ENCODE assay signal across 8 mouse cellular contexts in the genomic region with DNA sequence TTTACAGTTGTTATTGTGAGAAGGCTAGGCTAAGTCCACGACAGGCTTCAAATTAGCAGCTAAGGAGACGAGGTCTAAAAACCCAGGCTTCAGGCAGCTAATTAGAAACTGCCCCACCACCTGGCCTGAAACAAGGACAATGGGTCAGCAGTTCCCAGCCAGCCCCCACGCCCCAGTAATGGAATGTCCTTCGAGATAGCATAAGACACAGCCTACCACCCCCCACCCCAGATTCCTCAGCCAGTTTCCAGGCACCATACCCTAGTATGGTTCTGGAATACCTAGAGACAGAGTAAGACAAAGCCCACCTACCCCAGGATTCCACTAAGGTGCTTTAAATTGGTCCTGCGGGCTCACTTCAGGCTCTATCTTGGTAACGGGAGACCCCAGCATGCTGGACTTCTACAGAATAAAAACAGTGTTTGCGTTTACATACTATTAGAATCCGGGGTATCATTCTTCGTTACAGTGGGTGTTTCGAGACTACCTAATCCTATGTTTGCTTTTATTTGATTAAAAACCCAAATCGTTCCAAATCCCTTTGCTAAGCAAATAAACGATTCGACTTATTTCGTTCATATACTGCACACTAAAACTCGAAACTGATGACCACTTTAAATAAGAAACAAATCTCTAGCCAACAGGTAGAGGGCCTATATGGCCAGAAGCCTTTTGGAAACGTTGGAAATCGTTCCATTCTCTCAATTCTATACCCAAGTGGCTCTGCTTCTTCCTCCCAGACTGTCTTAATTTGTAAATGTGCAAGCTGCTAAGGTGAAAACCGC. TPM values are rescaled to one million over a fixed set of nuclear protein-coding genes. Genes with fewer than 3 reads are reported as not detected.
A peak's percentile ranks its signal among the peaks of the same experiment; 100 is the strongest.
DNase-seq lines count a peak whose midpoint lies in the region; ATAC-seq and TF ChIP-seq lines count a peak whose summit lies in the region.

No protein-coding gene starts in this region.

- peak overlapping the region; percentile 71 for H3K4me2 ChIP-seq in limb, embryonic 13.5 days (replicated peaks)
- H3K4me2 ChIP-seq in myocyte (ENCODE audit: low read depth): peak overlapping the region; percentile 73

- TF ChIP-seq CTCF in cortical plate, adult 2 months (IDR thresholded peaks at IDR 0.05; ENCODE audit: extremely low read depth, insufficient read depth, low read length): no peak

- H3K4me1 ChIP-seq in cortical plate, adult 2 months (ENCODE audit: control insufficient read depth, insufficient read depth, low read length): peaks cover 1% of the 10 kb centered on the region; the same call in 1 of the 2 replicates
- peaks cover 24% of the 10 kb centered on the region for H3K4me1 ChIP-seq in limb, embryonic 13.5 days

- peak overlapping the region; percentile 100 for H3ac ChIP-seq in myocyte (ENCODE audit: control insufficient read depth, insufficient read length)

- H3K36me3 ChIP-seq in limb, embryonic 13.5 days: peaks cover 14% of the 10 kb centered on the region
- peaks cover 21% of the 10 kb centered on the region for H3K36me3 ChIP-seq in myocyte (ENCODE audit: control insufficient read depth, insufficient read depth)

- peak overlapping the region; percentile 96 for H3K27ac ChIP-seq in cortical plate, adult 2 months (ENCODE audit: insufficient read depth, low read length)
- H3K27ac ChIP-seq in limb, embryonic 13.5 days: peak overlapping the region; percentile 99

- TF ChIP-seq POLR2A in cortical plate, adult 2 months (IDR thresholded peaks at IDR 0.05; ENCODE audit: extremely low read depth, insufficient read depth, low read length): no peak
- TF ChIP-seq POLR2A in myocyte (IDR thresholded peaks at IDR 0.05; ENCODE audit: insufficient read length, low read depth): no peak

- no peak for ATAC-seq in limb, embryonic 13.5 days (ENCODE audit: low FRiP score, low read depth)

- DNase-seq in ovary, adult 18-20 months (ENCODE audit: low spot score): peak; percentile 25
- DNase-seq in ovary, postnatal 10 days (ENCODE audit: low spot score): no peak
- peak; percentile 62 for DNase-seq in heart, postnatal 4 days
- no peak for DNase-seq in layer of hippocampus, adult 9-10 months (ENCODE audit: low spot score)
- no peak for DNase-seq in spleen, postnatal 14 days (ENCODE audit: low spot score in 2 of 2)

- peaks cover 35% of the 10 kb centered on the region for H3K79me2 ChIP-seq in myocyte (ENCODE audit: control insufficient read depth, insufficient read depth)

- 3% methylated on average over 18 of the region's 18 CpGs for WGBS in limb, embryonic 13.5 days

- H3K9ac ChIP-seq in limb, embryonic 13.5 days: peak overlapping the region; percentile 90

- no peaks in the 10 kb centered on the region for H3K9me3 ChIP-seq in limb, embryonic 13.5 days

- peak overlapping the region; percentile 65 for H3K4me3 ChIP-seq in cortical plate, adult 2 months (ENCODE audit: insufficient read depth, low read length)
- peak overlapping the region; percentile 97 for H3K4me3 ChIP-seq in limb, embryonic 13.5 days
- H3K4me3 ChIP-seq in myocyte: peak overlapping the region; percentile 91

- H3K27me3 ChIP-seq in limb, embryonic 13.5 days: no peaks in the 10 kb centered on the region
- no peaks in the 10 kb centered on the region for H3K27me3 ChIP-seq in myocyte (ENCODE audit: control insufficient read depth, insufficient read depth, insufficient read length)

TF ChIP-seq in myocyte, 11 proteins besides CTCF, POLR2A, EP300 and RAD21:
- TF ChIP-seq MYOD1 (IDR thresholded peaks at IDR 0.05; ENCODE audit: control insufficient read depth in 1 of 3, insufficient read length in 2 of 3, low read depth in 2 of 3) (no peak), MAX (IDR thresholded peaks at IDR 0.05; ENCODE audit: low read depth) (no peak), USF1 (IDR thresholded peaks at IDR 0.05; ENCODE audit: low read depth) (no peak), TCF3 (IDR thresholded peaks at IDR 0.05; ENCODE audit: insufficient read length, low read depth) (no peak), POLR2AphosphoS2 (IDR thresholded peaks at IDR 0.05; ENCODE audit: insufficient read length, low read depth) (no peak), MYOG (IDR thresholded peaks at IDR 0.05; ENCODE audit: control insufficient read depth in 1 of 3, insufficient read depth in 1 of 3, insufficient read length in 2 of 3, low read depth in 2 of 3) (no peak), E2F4 (IDR thresholded peaks at IDR 0.05; ENCODE audit: insufficient read depth) (no peak), SRF (IDR thresholded peaks at IDR 0.05; ENCODE audit: control insufficient read depth, insufficient read length, low read depth) (no peak), REST (IDR thresholded peaks at IDR 0.05; ENCODE audit: insufficient read depth, insufficient read length) (no peak), TCF12 (IDR thresholded peaks at IDR 0.05; ENCODE audit: insufficient read depth, poor library complexity, severe bottlenecking) (no peak), CEBPB (IDR thresholded peaks at IDR 0.05; ENCODE audit: insufficient read depth, poor library complexity, severe bottlenecking) (no peak)
TF ChIP-seq in myocyte: peak in this region for 0.

RNA-seq across cellular contexts. Expression of a gene that starts 1.0 kb away (rescaled TPM):
- polyA plus RNA-seq in cortical plate, adult 2 months (2012; rRNA removed): 199 and 223 TPM in 2 replicates
- total RNA-seq in heart, postnatal 4 days (2021): 100 to 1,000 TPM; 504 to 509 TPM
- polyA plus RNA-seq in limb, embryonic 13.5 days (2015; fragmentation: Nextera tagmentation; extraction: Ambion mirVana): 344 and 364 TPM in 2 replicates
- polyA plus RNA-seq in myocyte (2012; fragmentation: generic; extraction: Trizol): 193 TPM

RNA-seq across cellular contexts. Expression of a gene that starts 46.3 kb away (rescaled TPM):
- 18.9 and 20.1 TPM in 2 replicates for polyA plus RNA-seq in cortical plate, adult 2 months (2012; rRNA removed)
- 10 to 100 TPM; 53.2 to 54.5 TPM for total RNA-seq in heart, postnatal 4 days (2021)
- 32.7 and 34.1 TPM in 2 replicates for polyA plus RNA-seq in limb, embryonic 13.5 days (2015; fragmentation: Nextera tagmentation; extraction: Ambion mirVana)
- polyA plus RNA-seq in myocyte (2012; fragmentation: generic; extraction: Trizol): 74.1 TPM

Comparison
In these comparisons a context has a peak if more than half of its experiments do, and no peak if none do; other contexts are left out.
1. DNase-seq: peak in ovary, adult 18-20 months (single experiment) and heart, postnatal 4 days (single experiment); none in ovary, postnatal 10 days (single experiment), layer of hippocampus, adult 9-10 months (single experiment) and spleen, postnatal 14 days (0 of 2).
2. Peak in every context shown above with its lines, with median percentiles within 50 percentile points of each other: H3K4me3 ChIP-seq.